Mouse (Mus musculus) left cerebral cortex, postnatal 14 days (tissue): ENCODE measurements at regions not wholly inside any gene's neighbourhood (a gene's known extent, or its start where the extent isn't known, plus 50 kb on each side); places are given as distances from the start of the nearest gene placed in this dataset.

Experiments
- DNase-seq, 2 experiments: peaks; one replicate each; pipeline ENCODE4 v3.0.0; 2021 to 2022; ENCODE audit warnings: low spot score in 2 of 2, mixed read lengths in 1 of 2
- intact Hi-C: fragments of 180-260 bp; cut with DNase I; formaldehyde crosslinking; loops from one replicate; pipeline ENCODE4 v1.15.1; 2025

DNA sequence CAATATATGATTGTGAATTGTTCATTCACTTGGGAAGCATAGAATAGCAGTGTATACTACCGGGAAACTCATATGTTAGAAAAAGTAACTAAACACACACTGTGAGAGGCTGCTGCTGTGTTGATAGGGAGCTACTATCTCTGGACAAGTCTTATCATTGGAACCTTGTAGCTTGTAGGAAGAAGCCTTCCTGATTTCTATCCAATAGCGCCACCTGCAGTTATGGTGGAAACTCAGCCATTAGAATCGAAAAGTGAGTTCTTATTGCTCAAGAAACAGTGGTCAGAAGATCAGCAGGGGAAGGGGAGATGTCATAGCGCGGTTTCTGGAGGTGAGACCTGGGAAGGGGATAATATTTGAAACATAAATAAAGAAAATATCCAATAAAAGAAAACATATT is 1245.1 kb upstream of the Cdh6 start:
- peak; percentile 8 to 33 for DNase-seq
- intact Hi-C loops = loop anchor here (10.0 kb wide), 1 partner anchor 1554 kb away; no protein-coding TSS in a partner anchor

DNA sequence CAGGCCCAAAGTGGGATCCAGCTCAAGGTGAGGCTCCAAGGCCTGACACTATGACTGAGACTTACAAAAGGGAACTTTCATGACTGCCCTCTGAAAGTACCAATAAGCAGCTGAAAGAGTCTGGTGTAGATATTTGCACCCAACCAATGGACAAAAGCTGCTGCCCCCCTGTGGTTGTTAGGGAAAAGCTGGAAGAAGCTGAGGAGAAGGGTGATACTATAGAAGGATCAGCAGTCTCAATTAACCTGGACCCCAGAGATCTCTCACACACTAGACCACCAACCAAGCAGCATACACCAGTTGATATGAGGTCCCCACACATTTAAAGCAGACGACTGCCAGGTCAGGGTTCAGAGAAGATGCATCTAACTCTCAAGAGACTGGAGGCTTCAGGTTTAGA is 1211.9 kb upstream of the Cdh6 start:
- intact Hi-C loops = no loop called here

DNA sequence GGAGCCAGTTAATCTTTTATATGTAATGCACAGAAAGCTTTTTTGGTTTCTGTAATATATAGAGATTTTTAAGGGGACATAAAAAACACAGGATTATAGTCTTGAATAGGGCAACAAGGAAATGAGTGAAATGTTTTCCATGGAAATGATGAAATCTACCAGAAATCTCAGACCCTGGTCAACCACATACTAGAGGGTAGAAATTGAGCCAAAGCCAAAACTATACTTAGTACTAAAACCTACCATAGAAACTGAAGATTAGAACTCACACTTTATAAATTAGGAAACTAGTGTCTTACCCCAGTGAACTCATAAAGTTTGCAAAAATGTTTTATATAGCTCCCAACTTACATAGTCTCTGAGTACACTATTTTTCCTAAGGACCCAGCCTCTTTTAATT is 1204.9 kb upstream of the Cdh6 start:
- DNase-seq = no peak
- intact Hi-C loops = no loop called here

More for the DNA sequence above, 1211.9 kb upstream of the Cdh6 start:
- DNase-seq = no peak
